Mouse (Mus musculus): ENCODE data around the gene Ecm2. TPM values are rescaled to one million over a fixed set of nuclear protein-coding genes. Genes with fewer than 3 reads are reported as not detected.

Ecm2 gene
- polyA plus RNA-seq (2012): not detected in 2 replicates

DNA sequence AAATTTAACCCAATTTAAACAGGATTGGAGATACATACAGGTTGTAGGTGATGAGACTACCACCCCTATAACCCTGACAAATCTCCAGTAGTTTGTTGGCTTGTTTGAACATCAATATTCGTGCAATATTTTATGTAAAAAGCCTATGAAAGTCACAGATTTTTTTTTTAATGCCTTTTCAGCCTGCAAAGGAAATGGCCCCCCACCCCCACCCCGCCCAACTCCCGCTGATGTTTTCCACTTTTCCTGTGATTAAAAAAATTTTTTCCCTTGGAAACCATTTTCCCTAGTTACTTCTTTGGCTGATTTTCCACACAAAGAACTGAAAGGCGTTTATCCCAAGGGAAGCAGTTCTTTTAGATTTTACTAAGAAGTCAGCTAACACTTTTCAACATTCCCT, at the start of gene Ecm2:
Ecm2 (plus strand) TSS at position 301 of the 400 bp plus-strand sequence.
- Histone ChIP-seq H3K9me3 (ENCODE audit: control insufficient read depth, low read length) (no peaks in the 10 kb centered on the region), H3K4me1 (ENCODE audit: control insufficient read depth) (no peaks in the 10 kb centered on the region), H3K4me3 (replicated peaks) (no peak within 1 kb of the TSS), H3K36me3 (ENCODE audit: control insufficient read depth) (peaks cover 2% of the 10 kb centered on the region), H3K27me3 (ENCODE audit: control insufficient read depth) (no peaks in the 10 kb centered on the region)
- TF ChIP-seq TAL1 (IDR thresholded peaks at IDR 0.05; ENCODE audit: low read length) (no peak), GATA1 (IDR thresholded peaks at IDR 0.05; ENCODE audit: low read length) (no peak)

DNA sequence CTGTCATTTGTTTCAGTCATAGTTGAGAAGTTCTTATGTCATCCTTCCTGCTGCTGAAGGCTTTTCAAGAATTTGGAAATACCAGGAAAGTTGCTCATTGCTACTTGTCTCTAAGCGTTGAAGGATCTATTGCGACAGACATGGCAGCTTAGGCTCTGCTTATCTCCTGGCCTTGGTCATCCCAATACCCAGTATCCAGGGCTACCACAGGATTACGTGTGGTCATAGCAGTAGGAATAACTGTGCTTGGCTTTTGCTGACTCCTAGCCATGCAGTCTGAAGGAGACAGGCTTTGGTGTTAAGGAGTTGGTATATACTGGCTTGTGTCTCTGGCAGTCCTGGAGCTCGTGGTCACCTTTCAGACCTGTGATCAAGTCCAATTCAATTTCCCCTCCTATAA, 44.3 kb upstream of the Ecm2 start:
- no peaks in the 10 kb centered on the region for H3K9me3 ChIP-seq (ENCODE audit: control insufficient read depth, low read length)
- TF ChIP-seq GATA1 (IDR thresholded peaks at IDR 0.05; ENCODE audit: low read length): no peak
- TF ChIP-seq TAL1 (IDR thresholded peaks at IDR 0.05; ENCODE audit: low read length): no peak
- peaks cover 81% of the 10 kb centered on the region for H3K36me3 ChIP-seq (ENCODE audit: control insufficient read depth)
- no peaks in the 10 kb centered on the region for H3K4me1 ChIP-seq (ENCODE audit: control insufficient read depth)
- H3K4me3 ChIP-seq (replicated peaks): no peak overlapping the region
- H3K27me3 ChIP-seq (ENCODE audit: control insufficient read depth): no peaks in the 10 kb centered on the region

GRCm38 (mm10) chr13:49460692-49461414, 43.8 kb upstream of the Ecm2 start:
- no peak for TF ChIP-seq TAL1 (IDR thresholded peaks at IDR 0.05; ENCODE audit: low read length)
- TF ChIP-seq GATA1 (IDR thresholded peaks at IDR 0.05; ENCODE audit: low read length): no peak
- peaks cover 83% of the 10 kb centered on the region for H3K36me3 ChIP-seq (ENCODE audit: control insufficient read depth)
- H3K4me1 ChIP-seq (ENCODE audit: control insufficient read depth): peaks cover 2% of the 10 kb centered on the region; the same call in 1 of the 2 replicates
- H3K4me3 ChIP-seq (replicated peaks): no peak overlapping the region
- no peaks in the 10 kb centered on the region for H3K9me3 ChIP-seq (ENCODE audit: control insufficient read depth, low read length)
- no peaks in the 10 kb centered on the region for H3K27me3 ChIP-seq (ENCODE audit: control insufficient read depth)

DNA sequence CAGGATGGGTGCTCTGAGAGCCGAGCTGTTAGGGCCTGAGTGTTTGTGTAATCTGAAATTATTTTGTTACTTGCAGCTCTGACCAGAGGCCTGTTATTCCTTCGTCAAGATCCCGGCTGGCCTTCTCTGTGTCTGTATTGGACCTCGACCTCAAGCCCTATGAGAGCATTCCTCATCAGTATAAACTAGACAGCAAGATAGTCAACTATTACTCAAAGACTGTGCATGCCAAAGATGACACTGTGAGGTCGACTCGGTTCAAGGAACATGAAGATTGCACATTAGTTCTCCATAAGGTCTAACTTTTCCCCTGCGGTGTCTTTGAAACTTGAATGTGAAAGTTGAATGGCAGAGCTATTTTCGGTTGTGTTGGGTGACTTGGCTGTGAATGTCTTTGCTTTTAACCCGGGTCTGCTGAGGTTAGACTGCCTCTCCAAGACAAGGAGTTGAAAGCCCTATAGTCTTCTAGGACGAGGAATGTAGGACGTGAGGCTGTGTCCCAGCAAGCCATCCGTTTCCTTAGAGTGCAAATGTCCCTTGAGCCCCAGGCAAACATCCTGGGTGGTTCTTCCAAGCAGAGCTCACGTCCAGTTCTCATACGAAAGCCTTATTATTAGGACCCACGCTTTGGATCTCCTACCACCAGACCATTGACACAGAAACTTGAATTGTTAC, 43.0 kb upstream of the Ecm2 start:
- peaks cover 2% of the 10 kb centered on the region; the same call in 1 of the 2 replicates for H3K4me1 ChIP-seq (ENCODE audit: control insufficient read depth)
- no peaks in the 10 kb centered on the region for H3K27me3 ChIP-seq (ENCODE audit: control insufficient read depth)
- TF ChIP-seq GATA1 (IDR thresholded peaks at IDR 0.05; ENCODE audit: low read length): no peak
- TF ChIP-seq TAL1 (IDR thresholded peaks at IDR 0.05; ENCODE audit: low read length): no peak
- peaks cover 88% of the 10 kb centered on the region for H3K36me3 ChIP-seq (ENCODE audit: control insufficient read depth)
- H3K4me3 ChIP-seq (replicated peaks): no peak overlapping the region
- no peaks in the 10 kb centered on the region for H3K9me3 ChIP-seq (ENCODE audit: control insufficient read depth, low read length)

DNA sequence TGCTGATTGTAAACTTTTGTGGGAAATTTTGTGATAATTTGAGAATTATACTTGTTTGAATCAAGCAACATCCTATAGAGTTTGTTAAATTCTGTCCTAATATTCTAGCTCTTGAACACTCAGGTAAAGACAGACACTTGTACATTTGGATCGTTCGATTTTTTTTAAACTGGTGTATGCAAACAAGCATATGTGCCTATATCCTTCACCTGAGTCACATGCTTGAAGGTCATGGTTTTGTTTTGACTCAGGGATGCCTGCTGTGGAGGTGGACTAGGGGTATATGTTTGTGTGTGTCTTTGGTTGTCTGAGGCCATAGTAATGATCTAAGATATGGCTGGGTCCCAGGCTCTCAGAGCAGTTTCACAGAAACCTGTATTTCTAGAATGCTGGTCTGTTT, 41.7 kb upstream of the Ecm2 start:
- Histone ChIP-seq H3K27me3 (ENCODE audit: control insufficient read depth) (no peaks in the 10 kb centered on the region), H3K9me3 (ENCODE audit: control insufficient read depth, low read length) (no peaks in the 10 kb centered on the region), H3K36me3 (ENCODE audit: control insufficient read depth) (peaks cover 88% of the 10 kb centered on the region), H3K4me3 (replicated peaks) (no peak overlapping the region), H3K4me1 (ENCODE audit: control insufficient read depth) (peaks cover 2% of the 10 kb centered on the region; the same call in 1 of the 2 replicates)
- TF ChIP-seq GATA1 (IDR thresholded peaks at IDR 0.05; ENCODE audit: low read length): no peak
- no peak for TF ChIP-seq TAL1 (IDR thresholded peaks at IDR 0.05; ENCODE audit: low read length)

DNA sequence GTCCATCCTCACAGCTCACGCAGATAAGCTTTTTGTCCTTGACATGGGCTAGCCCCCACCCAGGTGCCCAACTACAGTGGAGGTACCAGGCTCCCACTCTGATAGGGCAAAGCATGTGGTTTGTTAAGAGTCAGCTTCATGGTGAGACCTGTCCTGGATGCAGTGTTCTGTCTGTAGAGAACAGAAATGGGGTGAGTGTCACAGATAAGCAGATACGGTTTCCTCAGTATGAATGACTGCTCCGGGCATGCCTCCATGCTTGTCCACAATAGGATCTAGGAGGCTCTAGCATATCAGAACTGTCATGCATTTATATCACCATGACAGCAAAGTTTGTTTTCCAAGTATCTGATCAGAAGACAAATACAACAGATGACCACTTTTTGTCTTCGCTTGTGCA, 38.7 kb upstream of the Ecm2 start:
- Histone ChIP-seq H3K4me1 (ENCODE audit: control insufficient read depth) (peaks cover 2% of the 10 kb centered on the region; the same call in 1 of the 2 replicates), H3K4me3 (replicated peaks) (no peak overlapping the region), H3K36me3 (ENCODE audit: control insufficient read depth) (peaks cover 69% of the 10 kb centered on the region), H3K9me3 (ENCODE audit: control insufficient read depth, low read length) (no peaks in the 10 kb centered on the region), H3K27me3 (ENCODE audit: control insufficient read depth) (no peaks in the 10 kb centered on the region)
- TF ChIP-seq GATA1 (IDR thresholded peaks at IDR 0.05; ENCODE audit: low read length) (no peak), TAL1 (IDR thresholded peaks at IDR 0.05; ENCODE audit: low read length) (no peak)

DNA sequence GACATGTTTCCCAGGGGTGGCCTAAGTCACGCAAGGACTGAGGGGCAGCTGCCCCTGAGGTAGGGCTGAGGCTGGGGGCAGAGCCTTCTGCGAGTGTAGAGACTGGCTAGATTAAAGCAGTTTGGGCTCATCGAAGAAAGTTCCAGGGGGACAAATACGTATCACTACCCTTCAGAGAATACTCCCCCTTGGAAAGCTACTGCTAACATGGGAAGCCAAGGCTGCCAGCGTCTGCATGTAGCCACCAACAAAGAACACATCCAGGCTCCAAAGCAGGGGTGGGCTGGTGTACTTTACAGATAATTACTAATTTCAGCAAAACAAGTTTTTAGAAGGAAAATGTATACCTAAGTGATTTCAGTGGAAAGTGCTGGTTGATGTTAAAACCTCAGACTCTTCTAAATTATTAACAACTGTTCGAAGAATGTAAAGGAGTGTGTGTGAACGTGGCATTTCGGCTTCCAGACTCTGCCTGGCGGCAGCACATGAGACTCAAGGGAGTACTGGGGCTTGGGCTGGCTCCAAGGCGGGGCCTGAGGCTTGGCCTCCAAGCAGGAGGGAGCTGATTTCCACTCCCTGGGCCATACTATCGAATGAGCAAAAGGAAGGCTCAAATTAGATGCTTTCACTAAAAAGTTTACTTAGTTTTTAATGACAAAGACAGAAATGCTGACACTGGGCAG, 38.1 kb upstream of the Ecm2 start:
- peaks cover 66% of the 10 kb centered on the region for H3K36me3 ChIP-seq (ENCODE audit: control insufficient read depth)
- no peak overlapping the region for H3K4me3 ChIP-seq (replicated peaks)
- H3K9me3 ChIP-seq (ENCODE audit: control insufficient read depth, low read length): no peaks in the 10 kb centered on the region
- no peak for TF ChIP-seq TAL1 (IDR thresholded peaks at IDR 0.05; ENCODE audit: low read length)
- no peak for TF ChIP-seq GATA1 (IDR thresholded peaks at IDR 0.05; ENCODE audit: low read length)
- no peaks in the 10 kb centered on the region for H3K27me3 ChIP-seq (ENCODE audit: control insufficient read depth)
- H3K4me1 ChIP-seq (ENCODE audit: control insufficient read depth): peaks cover 2% of the 10 kb centered on the region; the same call in 1 of the 2 replicates

DNA sequence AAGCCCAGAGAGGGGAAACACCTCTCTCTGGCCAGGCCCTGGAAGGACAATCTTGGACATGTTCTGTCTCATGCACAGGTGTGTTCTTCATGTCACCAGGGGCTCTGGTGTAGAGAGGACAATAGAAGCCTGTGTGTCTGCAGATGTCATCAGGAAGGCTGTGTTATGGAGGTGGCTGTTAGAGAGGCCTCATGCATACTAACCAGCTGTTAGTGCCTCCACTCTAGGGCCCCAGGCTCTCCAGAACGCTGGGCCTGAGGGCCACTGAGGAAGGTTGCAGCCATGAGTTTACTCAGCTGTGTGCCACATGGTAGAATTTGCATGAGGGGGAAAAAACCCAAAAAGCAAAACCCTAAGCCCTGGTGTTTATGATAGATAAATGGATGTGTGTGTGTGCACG, 37.0 kb upstream of the Ecm2 start:
- Histone ChIP-seq H3K4me1 (ENCODE audit: control insufficient read depth) (peaks cover 2% of the 10 kb centered on the region; the same call in 1 of the 2 replicates), H3K36me3 (ENCODE audit: control insufficient read depth) (peaks cover 56% of the 10 kb centered on the region), H3K9me3 (ENCODE audit: control insufficient read depth, low read length) (no peaks in the 10 kb centered on the region), H3K27me3 (ENCODE audit: control insufficient read depth) (no peaks in the 10 kb centered on the region), H3K4me3 (replicated peaks) (no peak overlapping the region)
- TF ChIP-seq GATA1 (IDR thresholded peaks at IDR 0.05; ENCODE audit: low read length) (no peak), TAL1 (IDR thresholded peaks at IDR 0.05; ENCODE audit: low read length) (no peak)

DNA sequence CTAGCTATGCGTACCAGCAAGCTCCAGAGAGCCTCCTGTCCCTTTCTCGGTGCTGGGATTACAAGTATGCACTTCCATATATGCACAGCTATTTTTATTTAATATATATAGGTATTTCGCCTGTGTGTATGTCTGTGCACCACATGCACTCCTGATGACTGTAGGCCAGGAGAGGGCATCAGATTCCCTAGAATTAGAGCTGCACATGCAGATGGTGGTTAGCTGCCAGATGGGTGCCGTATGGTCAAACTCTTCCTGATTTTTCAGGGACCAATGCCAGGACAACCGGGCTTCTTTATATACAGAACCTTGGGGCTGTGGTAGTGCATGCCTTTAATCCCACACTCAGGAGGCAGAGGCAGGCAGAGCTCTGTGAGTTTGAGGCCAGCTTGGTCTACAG, 35.6 kb upstream of the Ecm2 start:
- TF ChIP-seq GATA1 (IDR thresholded peaks at IDR 0.05; ENCODE audit: low read length) (no peak), TAL1 (IDR thresholded peaks at IDR 0.05; ENCODE audit: low read length) (no peak)
- Histone ChIP-seq H3K9me3 (ENCODE audit: control insufficient read depth, low read length) (no peaks in the 10 kb centered on the region), H3K27me3 (ENCODE audit: control insufficient read depth) (no peaks in the 10 kb centered on the region), H3K36me3 (ENCODE audit: control insufficient read depth) (peaks cover 43% of the 10 kb centered on the region), H3K4me3 (replicated peaks) (no peak overlapping the region), H3K4me1 (ENCODE audit: control insufficient read depth) (peaks cover 2% of the 10 kb centered on the region; the same call in 1 of the 2 replicates)
